Mouse (Mus musculus) heart, adult 2 months (tissue): ENCODE measurements at regions not wholly inside any gene's neighbourhood (a gene's known extent, or its start where the extent isn't known, plus 50 kb on each side); places are given as distances from the start of the nearest gene placed in this dataset.
A peak's percentile ranks its signal among the peaks of the same experiment; 100 is the strongest.

Experiments
- CTCF ChIP-seq: fragments of 200-600 bp; IDR thresholded peaks from 2 replicates; pipeline ENCODE4 v1.8.1; 2022; ENCODE audit warnings: antibody characterized with exemption, mild to moderate bottlenecking, moderate library complexity
- POLR2A ChIP-seq: fragments of 200-500 bp; IDR thresholded peaks from 2 replicates; pipeline ENCODE4 v1.6.1; 2011; ENCODE audit warnings: mild to moderate bottlenecking, low read depth, low read length, control low read depth; ENCODE audit not compliant: insufficient read depth

- peak; percentile 45 for TF ChIP-seq CTCF
- TF ChIP-seq POLR2A = no peak
These were observed 92.5 kb downstream of the Syf2 start for GRCm38 (mm10) chr4:135023200-135023599.
